ENCODE assay signal across 10 mouse cellular contexts in the genomic region with DNA sequence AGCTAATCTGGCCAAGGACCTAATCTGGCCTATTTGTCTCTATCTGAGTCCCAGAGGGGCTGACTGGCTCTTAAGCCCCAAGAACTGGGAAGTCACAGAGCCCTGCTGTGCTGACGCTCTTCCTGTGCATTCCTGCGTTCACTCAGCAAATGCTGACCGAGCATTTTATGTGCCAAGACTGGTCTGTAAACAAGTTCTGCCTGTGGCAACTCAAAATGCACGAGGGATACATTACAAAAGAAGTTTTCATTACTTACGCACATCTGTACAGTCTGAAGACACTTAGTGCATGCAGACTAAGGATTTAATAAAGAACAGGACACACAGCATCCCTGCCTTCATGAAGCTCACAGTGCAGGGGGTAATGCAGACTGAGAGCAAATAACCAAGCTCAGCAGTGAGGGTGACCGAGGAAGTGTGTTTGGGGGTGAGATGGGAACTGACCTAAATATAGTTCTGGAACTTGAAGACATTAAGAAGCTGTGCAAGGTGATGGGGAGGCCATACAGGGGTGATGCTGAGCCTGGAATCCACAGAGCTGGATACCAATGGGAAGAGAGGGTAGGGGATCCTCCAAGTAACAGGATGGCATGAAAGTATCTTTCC.
DNase-seq lines count a peak whose midpoint lies in the region; ATAC-seq and TF ChIP-seq lines count a peak whose summit lies in the region.
"Had no signal": no experiment of that assay in that cellular context is flagged by ENCODE, and none has a peak within 500 bp of the region (broad histone marks: within the 10 kb centered on the region; RNA-seq: fewer than 3 reads in every experiment).

No protein-coding gene starts in this region.

- peaks cover 18% of the 10 kb centered on the region for H3K4me1 ChIP-seq in embryonic facial prominence, embryonic 13.5 days
- H3K4me1 ChIP-seq in embryonic facial prominence, embryonic 10.5 days: peaks cover 9% of the 10 kb centered on the region
- H3K4me1 ChIP-seq in MEL (ENCODE audit: control insufficient read depth in 1 of 2, insufficient read depth in 2 of 2, low read length in 2 of 2): no peaks in the 10 kb centered on the region

- H3K27ac ChIP-seq in embryonic facial prominence, embryonic 13.5 days: peak overlapping the region; percentile 61
- H3K27ac ChIP-seq in embryonic facial prominence, embryonic 10.5 days (replicated peaks): no peak overlapping the region
- 0 out of 2 replicates have a peak overlapping the region, but pooled peaks have one; percentile 57 for H3K27ac ChIP-seq in layer of hippocampus, adult 2 months
- no peak overlapping the region for H3K27ac ChIP-seq in MEL (ENCODE audit: control insufficient read depth, low read depth, low read length)

- 0 out of 2 replicates have a peak, but pooled peaks cover 3% of the 10 kb centered on the region for H3K27me3 ChIP-seq in embryonic facial prominence, embryonic 13.5 days
- no peaks in the 10 kb centered on the region for H3K27me3 ChIP-seq in embryonic facial prominence, embryonic 10.5 days (replicated peaks; ENCODE audit: low read depth, poor library complexity, severe bottlenecking)
- H3K27me3 ChIP-seq in MEL (ENCODE audit: control insufficient read depth in 1 of 2, insufficient read depth in 2 of 2, low read length in 2 of 2): no peaks in the 10 kb centered on the region

- ATAC-seq in embryonic facial prominence, embryonic 13.5 days (ENCODE audit: insufficient number of reproducible peaks, insufficient read depth, low FRiP score, low TSS enrichment, low read depth): 0 out of 2 replicates have a peak, but pooled peaks have one; percentile 62

- TF ChIP-seq EP300 in MEL (IDR thresholded peaks at IDR 0.05; ENCODE audit: low read depth in 1 of 2, low read length in 2 of 2): no peak

- no peak overlapping the region for H3K4me2 ChIP-seq in embryonic facial prominence, embryonic 13.5 days
- H3K4me2 ChIP-seq: midbrain, embryonic 11.5 days had no signal

- no peak for TF ChIP-seq CTCF in layer of hippocampus, adult 2 months (conservative IDR thresholded peaks at IDR 0.05)
- no peak for TF ChIP-seq CTCF in MEL (IDR thresholded peaks at IDR 0.05 in 2 of 3, conservative IDR thresholded peaks at IDR 0.05 in 1 of 3; ENCODE audit: control insufficient read depth in 1 of 3, insufficient read depth in 1 of 3, low read depth in 2 of 3, low read length in 3 of 3, poor library complexity in 1 of 3, severe bottlenecking in 1 of 3)

- no peaks in the 10 kb centered on the region for H3K9me3 ChIP-seq in embryonic facial prominence, embryonic 13.5 days
- H3K9me3 ChIP-seq in embryonic facial prominence, embryonic 10.5 days: no peaks in the 10 kb centered on the region
- H3K9me3 ChIP-seq in MEL (replicated peaks; ENCODE audit: insufficient read depth, low read length): no peaks in the 10 kb centered on the region

- no peaks in the 10 kb centered on the region for H3K79me2 ChIP-seq in MEL (ENCODE audit: control insufficient read depth, insufficient read depth, low read length, poor library complexity)

- no peak for TF ChIP-seq RAD21 in MEL (IDR thresholded peaks at IDR 0.05; ENCODE audit: low read depth, low read length)

- no peak for TF ChIP-seq POLR2A in MEL (IDR thresholded peaks at IDR 0.05; ENCODE audit: control insufficient read depth in 1 of 2, insufficient read depth in 1 of 2, low read depth in 1 of 2, low read length in 2 of 2, poor library complexity in 1 of 2)

- H3K9ac ChIP-seq in embryonic facial prominence, embryonic 13.5 days: no peak overlapping the region
- no peak overlapping the region for H3K9ac ChIP-seq in MEL (ENCODE audit: control insufficient read depth, low read depth, low read length, poor library complexity, severe bottlenecking)

- WGBS in embryonic facial prominence, embryonic 13.5 days: 24% methylated on average over 6 of the region's 6 CpGs
- WGBS in embryonic facial prominence, embryonic 10.5 days: 71% methylated on average over 6 of the region's 6 CpGs

- no peak overlapping the region for H3K4me3 ChIP-seq in embryonic facial prominence, embryonic 13.5 days
- H3K4me3 ChIP-seq in embryonic facial prominence, embryonic 10.5 days: no peak overlapping the region
- H3K4me3 ChIP-seq in layer of hippocampus, adult 2 months: no peak overlapping the region
- H3K4me3 ChIP-seq in MEL (ENCODE audit: control insufficient read depth in 1 of 2, insufficient read depth in 1 of 2, low read depth in 2 of 2, low read length in 2 of 2): no peak overlapping the region

- no peaks in the 10 kb centered on the region for H3K36me3 ChIP-seq in embryonic facial prominence, embryonic 13.5 days
- no peaks in the 10 kb centered on the region for H3K36me3 ChIP-seq in embryonic facial prominence, embryonic 10.5 days (replicated peaks)
- no peaks in the 10 kb centered on the region for H3K36me3 ChIP-seq in MEL (ENCODE audit: control insufficient read depth in 1 of 2, insufficient read depth in 2 of 2, low read length in 2 of 2)

- no peak for DNase-seq in embryonic facial prominence, embryonic 10.5 days (ENCODE audit: low spot score)
- DNase-seq in layer of hippocampus, adult 2 months (ENCODE audit: low spot score in 2 of 2): no peak
- DNase-seq in layer of hippocampus, adult 18-20 months (ENCODE audit: low spot score in 2 of 2): no peak
- DNase-seq in MEL (ENCODE audit: low read depth, low spot score): no peak
- peak; percentile 36 to 41 for DNase-seq in kidney, postnatal 4 days
- DNase-seq in cerebellum, adult 9-11 months: no peak
- DNase-seq in natural killer cell, adult 2 months (ENCODE audit: low spot score in 2 of 2): no peak
- DNase-seq: cerebellum, postnatal 14 days had no signal

TF ChIP-seq in MEL, 35 proteins besides CTCF, POLR2A, EP300 and RAD21:
- TF ChIP-seq USF1 (IDR thresholded peaks at IDR 0.05; ENCODE audit: low read depth, low read length) (no peak), HCFC1 (IDR thresholded peaks at IDR 0.05; ENCODE audit: low read depth, low read length) (no peak), MAFK (IDR thresholded peaks at IDR 0.05; ENCODE audit: borderline replicate concordance, low read depth, low read length) (0 out of 2 replicates have a peak, but pooled peaks have one; percentile 8)

Comparison
In these comparisons a context has a peak if more than half of its experiments do, and no peak if none do; other contexts are left out.
1. H3K27ac ChIP-seq: peak in embryonic facial prominence, embryonic 13.5 days (single experiment) and layer of hippocampus, adult 2 months (single experiment); none in embryonic facial prominence, embryonic 10.5 days (single experiment) and MEL (single experiment).
2. DNase-seq: peak in kidney, postnatal 4 days (2 of 2); none in embryonic facial prominence, embryonic 10.5 days (single experiment), layer of hippocampus, adult 2 months (0 of 2), layer of hippocampus, adult 18-20 months (0 of 2), MEL (single experiment), cerebellum, adult 9-11 months (single experiment) and natural killer cell, adult 2 months (0 of 2).